Mouse (Mus musculus) limb, embryonic 13.5 days (tissue): Measurements from ENCODE around the gene Alox12b. TPM values are rescaled to one million over a fixed set of nuclear protein-coding genes. Genes with fewer than 3 reads are reported as not detected.

Experiments
- ATAC-seq: fragments of 200-750 bp; cut with Nextera tagmentation; 2 replicates; pipeline ENCODE4 v1.8.0; 2017; ENCODE audit warnings: low read depth, moderate number of reproducible peaks, moderate TSS enrichment; ENCODE audit not compliant: low FRiP score
- H3K27ac ChIP-seq: fragments of 300-500 bp; sonication (generic); 2 replicates; pipeline ENCODE4 v1.5.1; 2015; ENCODE audit warnings: inconsistent platforms, mild to moderate bottlenecking, moderate library complexity
- H3K27me3 ChIP-seq: fragments of 300-500 bp; sonication (generic); 2 replicates; pipeline ENCODE4 v1.6.1; 2015; ENCODE audit warnings: mild to moderate bottlenecking, inconsistent platforms
- H3K36me3 ChIP-seq: fragments of 300-500 bp; sonication (generic); 2 replicates; pipeline ENCODE4 v1.6.1; 2015; ENCODE audit warnings: inconsistent platforms, mild to moderate bottlenecking, moderate library complexity
- H3K4me1 ChIP-seq: fragments of 300-500 bp; sonication (generic); 2 replicates; pipeline ENCODE4 v1.6.1; 2015; ENCODE audit warnings: inconsistent platforms
- H3K4me2 ChIP-seq: fragments of 300-500 bp; sonication (generic); replicated peaks from 2 replicates; pipeline ENCODE4 v1.6.1; 2015; ENCODE audit warnings: inconsistent platforms, mild to moderate bottlenecking, moderate library complexity
- H3K4me3 ChIP-seq: fragments of 300-500 bp; sonication (generic); 2 replicates; pipeline ENCODE4 v1.5.1; 2015; ENCODE audit warnings: moderate library complexity, mild to moderate bottlenecking, inconsistent platforms
- H3K9ac ChIP-seq: fragments of 300-500 bp; sonication (generic); 2 replicates; pipeline ENCODE4 v1.6.1; 2015; ENCODE audit warnings: mild to moderate bottlenecking, inconsistent platforms
- H3K9me3 ChIP-seq: fragments of 300-500 bp; sonication (generic); 2 replicates; pipeline ENCODE4 v1.6.1; 2016; ENCODE audit warnings: inconsistent platforms
- WGBS: fragments of 180-500 bp; shearing (Covaris S2); methylation state at CpG from one replicate; pipeline ENCODE4 v1.1.7; 2015; 5-methylcytosine and 5-hydroxymethylcytosine counted together
- polyA plus RNA-seq: library from polyadenylated mRNA; unstranded; fragments of >200 nt; fragmentation: Nextera tagmentation; extraction: Ambion mirVana; gene quantifications from 2 replicates; pipeline ENCODE4 v1.2.1, GENCODE M21; 2015

Alox12b gene
- polyA plus RNA-seq, 1 experiment from 2014 or later = 0.25 TPM

- no peak overlapping the region for H3K4me3 ChIP-seq
- no peak overlapping the region for H3K4me2 ChIP-seq
- 87% methylated on average over 5 of the region's 5 CpGs for WGBS
- ATAC-seq = no peak
- H3K9me3 ChIP-seq = no peaks in the 10 kb centered on the region
- H3K4me1 ChIP-seq = peaks cover 7% of the 10 kb centered on the region; the same call in 1 of the 2 replicates
- H3K27me3 ChIP-seq = peaks cover 15% of the 10 kb centered on the region
- no peak overlapping the region for H3K9ac ChIP-seq
- no peaks in the 10 kb centered on the region for H3K36me3 ChIP-seq
- H3K27ac ChIP-seq = no peak overlapping the region
These were observed 8.3 kb upstream of the Alox12b start for GRCm38 (mm10) chr11:69148451-69148960.

GRCm38 (mm10) chr11:69149728-69150127, 7.1 kb upstream of the Alox12b start:
- Histone ChIP-seq H3K4me3 (no peak overlapping the region), H3K36me3 (no peaks in the 10 kb centered on the region), H3K27ac (no peak overlapping the region), H3K9ac (no peak overlapping the region), H3K9me3 (no peaks in the 10 kb centered on the region), H3K27me3 (peaks cover 23% of the 10 kb centered on the region), H3K4me1 (peaks cover 7% of the 10 kb centered on the region; the same call in 1 of the 2 replicates), H3K4me2 (no peak overlapping the region)
- WGBS = 77% methylated on average over 6 of the region's 6 CpGs
- ATAC-seq = no peak

GRCm38 (mm10) chr11:69150444-69150843, 6.3 kb upstream of the Alox12b start:
- WGBS = 6% methylated on average over 7 of the region's 7 CpGs
- Histone ChIP-seq H3K27me3 (peaks cover 29% of the 10 kb centered on the region), H3K4me1 (peaks cover 7% of the 10 kb centered on the region; the same call in 1 of the 2 replicates), H3K4me3 (peak overlapping the region; percentile 37), H3K36me3 (no peaks in the 10 kb centered on the region), H3K27ac (no peak overlapping the region), H3K4me2 (peak overlapping the region; percentile 61), H3K9ac (peak overlapping the region; percentile 51; the same call in 1 of the 2 replicates), H3K9me3 (no peaks in the 10 kb centered on the region)
- ATAC-seq = no peak

- Histone ChIP-seq H3K4me2 (peak overlapping the region; percentile 61), H3K9ac (peak overlapping the region; percentile 51; the same call in 1 of the 2 replicates), H3K4me1 (peaks cover 7% of the 10 kb centered on the region; the same call in 1 of the 2 replicates), H3K9me3 (no peaks in the 10 kb centered on the region), H3K36me3 (no peaks in the 10 kb centered on the region), H3K27ac (no peak overlapping the region), H3K4me3 (peak overlapping the region; percentile 37), H3K27me3 (peaks cover 32% of the 10 kb centered on the region)
- 29% methylated on average over 6 of the region's 6 CpGs for WGBS
- no peak for ATAC-seq
These were observed 5.8 kb upstream of the Alox12b start for GRCm38 (mm10) chr11:69151004-69151403.

GRCm38 (mm10) chr11:69153831-69154230, 3.0 kb upstream of the Alox12b start:
- H3K9ac ChIP-seq = no peak overlapping the region
- ATAC-seq = no peak
- peaks cover 60% of the 10 kb centered on the region for H3K27me3 ChIP-seq
- H3K4me1 ChIP-seq = peaks cover 16% of the 10 kb centered on the region
- H3K27ac ChIP-seq = no peak overlapping the region
- WGBS = 86% methylated on average over 8 of the region's 8 CpGs
- no peak overlapping the region for H3K4me2 ChIP-seq
- no peaks in the 10 kb centered on the region for H3K9me3 ChIP-seq
- no peaks in the 10 kb centered on the region for H3K36me3 ChIP-seq
- H3K4me3 ChIP-seq = no peak overlapping the region

GRCm38 (mm10) chr11:69155351-69155750, 1.4 kb upstream of the Alox12b start:
- H3K36me3 ChIP-seq = no peaks in the 10 kb centered on the region
- no peak overlapping the region for H3K9ac ChIP-seq
- peaks cover 66% of the 10 kb centered on the region for H3K27me3 ChIP-seq
- no peak for ATAC-seq
- H3K4me3 ChIP-seq = no peak overlapping the region
- 56% methylated on average over 1 of the region's 1 CpGs for WGBS
- peaks cover 16% of the 10 kb centered on the region for H3K4me1 ChIP-seq
- no peak overlapping the region for H3K27ac ChIP-seq
- no peak overlapping the region for H3K4me2 ChIP-seq
- no peaks in the 10 kb centered on the region for H3K9me3 ChIP-seq

- H3K9me3 ChIP-seq = no peaks in the 10 kb centered on the region
- 0 out of 2 replicates have a peak, but pooled peaks cover 3% of the 10 kb centered on the region for H3K4me1 ChIP-seq
- H3K4me3 ChIP-seq = no peak overlapping the region
- H3K9ac ChIP-seq = no peak overlapping the region
- no peak overlapping the region for H3K27ac ChIP-seq
- H3K4me2 ChIP-seq = no peak overlapping the region
- WGBS = 81% methylated on average over 12 of the region's 12 CpGs
- ATAC-seq = no peak
- H3K36me3 ChIP-seq = no peaks in the 10 kb centered on the region
- H3K27me3 ChIP-seq = peaks cover 7% of the 10 kb centered on the region
These were observed 12.5 kb downstream of the Alox12b start for GRCm38 (mm10) chr11:69169313-69169712.

- Histone ChIP-seq H3K9me3 (no peaks in the 10 kb centered on the region), H3K27me3 (no peaks in the 10 kb centered on the region; the same call in 1 of the 2 replicates), H3K36me3 (no peaks in the 10 kb centered on the region), H3K4me2 (no peak overlapping the region), H3K9ac (no peak overlapping the region), H3K4me1 (0 out of 2 replicates have a peak, but pooled peaks cover 3% of the 10 kb centered on the region), H3K4me3 (no peak overlapping the region), H3K27ac (no peak overlapping the region)
- WGBS = 27% methylated on average over 7 of the region's 7 CpGs
- ATAC-seq = no peak
These were observed 14.8 kb downstream of the Alox12b start for GRCm38 (mm10) chr11:69171626-69172025.

GRCm38 (mm10) chr11:69172606-69173005, 15.8 kb downstream of the Alox12b start:
- Histone ChIP-seq H3K36me3 (no peaks in the 10 kb centered on the region), H3K27me3 (no peaks in the 10 kb centered on the region; the same call in 1 of the 2 replicates), H3K9ac (no peak overlapping the region), H3K4me2 (no peak overlapping the region), H3K4me3 (no peak overlapping the region), H3K27ac (no peak overlapping the region), H3K9me3 (no peaks in the 10 kb centered on the region), H3K4me1 (0 out of 2 replicates have a peak, but pooled peaks cover 3% of the 10 kb centered on the region)
- WGBS = 81% methylated on average over 2 of the region's 2 CpGs
- no peak for ATAC-seq

GRCm38 (mm10) chr11:69174722-69175121, 17.9 kb downstream of the Alox12b start:
- ATAC-seq = no peak
- no peak overlapping the region for H3K27ac ChIP-seq
- no peak overlapping the region for H3K9ac ChIP-seq
- WGBS = 88% methylated on average over 7 of the region's 7 CpGs
- 0 out of 2 replicates have a peak, but pooled peaks cover 3% of the 10 kb centered on the region for H3K4me1 ChIP-seq
- H3K36me3 ChIP-seq = no peaks in the 10 kb centered on the region
- H3K4me2 ChIP-seq = no peak overlapping the region
- no peak overlapping the region for H3K4me3 ChIP-seq
- no peaks in the 10 kb centered on the region for H3K27me3 ChIP-seq
- H3K9me3 ChIP-seq = no peaks in the 10 kb centered on the region

GRCm38 (mm10) chr11:69178525-69178924, 21.7 kb downstream of the Alox12b start:
- Histone ChIP-seq H3K27me3 (no peaks in the 10 kb centered on the region), H3K4me3 (no peak overlapping the region)
- WGBS = 80% methylated on average over 3 of the region's 3 CpGs

GRCm38 (mm10) chr11:69179512-69179911, 22.7 kb downstream of the Alox12b start:
- no peak overlapping the region for H3K9ac ChIP-seq
- H3K4me3 ChIP-seq = no peak overlapping the region
- H3K4me2 ChIP-seq = no peak overlapping the region
- H3K9me3 ChIP-seq = no peaks in the 10 kb centered on the region
- no peak overlapping the region for H3K27ac ChIP-seq
- H3K4me1 ChIP-seq = no peaks in the 10 kb centered on the region
- 57% methylated on average over 3 of the region's 3 CpGs for WGBS
- no peak for ATAC-seq
- no peaks in the 10 kb centered on the region for H3K36me3 ChIP-seq
- H3K27me3 ChIP-seq = no peaks in the 10 kb centered on the region

More at GRCm38 (mm10) chr11:69178525-69178924, 21.7 kb downstream of the Alox12b start:
- H3K27ac ChIP-seq = no peak overlapping the region
- no peak for ATAC-seq
- H3K9me3 ChIP-seq = no peaks in the 10 kb centered on the region
- H3K36me3 ChIP-seq = no peaks in the 10 kb centered on the region
- no peak overlapping the region for H3K4me2 ChIP-seq
- no peaks in the 10 kb centered on the region for H3K4me1 ChIP-seq
- no peak overlapping the region for H3K9ac ChIP-seq

- Histone ChIP-seq H3K27me3 (no peaks in the 10 kb centered on the region), H3K36me3 (no peaks in the 10 kb centered on the region), H3K27ac (no peak overlapping the region), H3K9me3 (no peaks in the 10 kb centered on the region), H3K4me1 (no peaks in the 10 kb centered on the region), H3K4me2 (no peak overlapping the region), H3K4me3 (no peak overlapping the region), H3K9ac (no peak overlapping the region)
- no peak for ATAC-seq
- 76% methylated on average over 4 of the region's 4 CpGs for WGBS
These were observed 23.3 kb downstream of the Alox12b start for GRCm38 (mm10) chr11:69180120-69180519.
